Mouse (Mus musculus): ENCODE measurements around the gene Csk. TPM values are rescaled to one million over a fixed set of nuclear protein-coding genes. Genes with fewer than 3 reads are reported as not detected.
A peak's percentile ranks its signal among the peaks of the same experiment; 100 is the strongest.

The Csk gene
- polyA plus RNA-seq, 1 experiment: 42.4 TPM

- 55% methylated on average over 6 of the region's 6 CpGs for WGBS
- no peak overlapping the region for H3K4me3 ChIP-seq (ENCODE audit: insufficient read depth, low read depth, low read length)
- TF ChIP-seq POLR2A (IDR thresholded peaks at IDR 0.05; ENCODE audit: low read depth, low read length): no peak
- TF ChIP-seq CTCF (conservative IDR thresholded peaks at IDR 0.05; ENCODE audit: insufficient read depth, insufficient read length, low read depth, low read length): no peak
- no peak overlapping the region for H3K27ac ChIP-seq (ENCODE audit: insufficient read depth, low read depth, low read length)
- H3K27me3 ChIP-seq (replicated peaks; ENCODE audit: control insufficient read depth, insufficient read depth, low read length): no peaks in the 10 kb centered on the region
- no peaks in the 10 kb centered on the region; the same call in 1 of the 2 replicates for H3K4me1 ChIP-seq (ENCODE audit: control insufficient read depth, insufficient read depth, low read length)
- no peaks in the 10 kb centered on the region for H3K36me3 ChIP-seq (ENCODE audit: control insufficient read depth, insufficient read depth, low read length)
- no peak for DNase-seq
Observed at GRCm38 (mm10) chr9:57660501-57660900, 7.1 kb upstream of the Csk start.

GRCm38 (mm10) chr9:57659774-57660173 lies 6.3 kb upstream of the Csk start:
- no peak overlapping the region for H3K27ac ChIP-seq (ENCODE audit: insufficient read depth, low read depth, low read length)
- WGBS: 10% methylated on average over 4 of the region's 4 CpGs
- H3K36me3 ChIP-seq (ENCODE audit: control insufficient read depth, insufficient read depth, low read length): no peaks in the 10 kb centered on the region
- H3K4me1 ChIP-seq (ENCODE audit: control insufficient read depth, insufficient read depth, low read length): no peaks in the 10 kb centered on the region; the same call in 1 of the 2 replicates
- no peak overlapping the region for H3K4me3 ChIP-seq (ENCODE audit: insufficient read depth, low read depth, low read length)
- TF ChIP-seq POLR2A (IDR thresholded peaks at IDR 0.05; ENCODE audit: low read depth, low read length) (no peak), CTCF (conservative IDR thresholded peaks at IDR 0.05; ENCODE audit: insufficient read depth, insufficient read length, low read depth, low read length) (peak; percentile 98)
- DNase-seq: peak; percentile 89
- H3K27me3 ChIP-seq (replicated peaks; ENCODE audit: control insufficient read depth, insufficient read depth, low read length): no peaks in the 10 kb centered on the region

DNA sequence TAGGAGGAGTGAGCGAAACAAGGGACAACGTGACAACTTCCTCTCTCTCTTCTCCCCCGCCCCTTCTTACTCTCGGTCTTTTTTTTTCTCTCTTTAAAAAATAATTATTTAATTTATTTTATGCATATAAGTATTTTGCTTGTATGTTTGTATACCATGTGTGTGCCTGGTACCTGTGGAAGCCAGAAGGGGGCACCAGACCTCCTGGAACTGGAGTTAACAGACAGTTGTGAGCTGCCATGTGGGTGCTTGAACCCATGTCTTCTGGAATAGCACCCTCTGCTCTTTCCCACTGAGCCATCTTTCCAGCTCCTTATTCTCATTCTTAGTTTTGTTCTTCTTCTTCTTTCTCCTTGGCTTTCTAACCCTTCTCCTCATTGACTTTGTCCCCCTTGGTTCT lies 5.5 kb upstream of the Csk start:
- no peaks in the 10 kb centered on the region; the same call in 1 of the 2 replicates for H3K4me1 ChIP-seq (ENCODE audit: control insufficient read depth, insufficient read depth, low read length)
- WGBS: 79% methylated on average over 4 of the region's 4 CpGs
- no peaks in the 10 kb centered on the region for H3K27me3 ChIP-seq (replicated peaks; ENCODE audit: control insufficient read depth, insufficient read depth, low read length)
- DNase-seq: no peak
- no peak for TF ChIP-seq POLR2A (IDR thresholded peaks at IDR 0.05; ENCODE audit: low read depth, low read length)
- TF ChIP-seq CTCF (conservative IDR thresholded peaks at IDR 0.05; ENCODE audit: insufficient read depth, insufficient read length, low read depth, low read length): no peak
- H3K4me3 ChIP-seq (ENCODE audit: insufficient read depth, low read depth, low read length): no peak overlapping the region
- no peaks in the 10 kb centered on the region for H3K36me3 ChIP-seq (ENCODE audit: control insufficient read depth, insufficient read depth, low read length)
- no peak overlapping the region for H3K27ac ChIP-seq (ENCODE audit: insufficient read depth, low read depth, low read length)

DNA sequence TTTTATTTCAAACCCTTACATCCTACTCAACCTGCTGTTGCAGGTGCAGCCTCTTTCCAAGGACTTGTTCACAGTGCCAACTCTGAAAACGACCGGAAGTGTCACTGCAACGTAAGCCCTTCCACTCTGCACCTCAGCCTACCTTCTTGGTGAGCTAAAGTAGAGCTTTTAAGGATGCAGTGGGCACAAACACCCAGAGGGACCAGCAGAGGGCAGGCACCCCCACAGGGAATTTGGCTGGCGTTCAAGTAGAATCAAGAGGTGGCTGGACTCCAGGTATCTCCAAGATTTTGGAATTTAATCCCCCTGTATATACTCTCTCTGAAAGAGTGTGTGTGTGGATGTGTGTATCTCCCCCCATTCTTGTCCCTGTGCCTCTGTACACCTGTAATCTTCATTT lies 4.4 kb upstream of the Csk start:
- Histone ChIP-seq H3K36me3 (ENCODE audit: control insufficient read depth, insufficient read depth, low read length) (no peaks in the 10 kb centered on the region), H3K27ac (ENCODE audit: insufficient read depth, low read depth, low read length) (no peak overlapping the region), H3K4me3 (ENCODE audit: insufficient read depth, low read depth, low read length) (no peak overlapping the region), H3K4me1 (ENCODE audit: control insufficient read depth, insufficient read depth, low read length) (no peaks in the 10 kb centered on the region; the same call in 1 of the 2 replicates), H3K27me3 (replicated peaks; ENCODE audit: control insufficient read depth, insufficient read depth, low read length) (no peaks in the 10 kb centered on the region)
- no peak for DNase-seq
- no peak for TF ChIP-seq CTCF (conservative IDR thresholded peaks at IDR 0.05; ENCODE audit: insufficient read depth, insufficient read length, low read depth, low read length)
- no peak for TF ChIP-seq POLR2A (IDR thresholded peaks at IDR 0.05; ENCODE audit: low read depth, low read length)
- WGBS: 64% methylated on average over 4 of the region's 4 CpGs

DNA sequence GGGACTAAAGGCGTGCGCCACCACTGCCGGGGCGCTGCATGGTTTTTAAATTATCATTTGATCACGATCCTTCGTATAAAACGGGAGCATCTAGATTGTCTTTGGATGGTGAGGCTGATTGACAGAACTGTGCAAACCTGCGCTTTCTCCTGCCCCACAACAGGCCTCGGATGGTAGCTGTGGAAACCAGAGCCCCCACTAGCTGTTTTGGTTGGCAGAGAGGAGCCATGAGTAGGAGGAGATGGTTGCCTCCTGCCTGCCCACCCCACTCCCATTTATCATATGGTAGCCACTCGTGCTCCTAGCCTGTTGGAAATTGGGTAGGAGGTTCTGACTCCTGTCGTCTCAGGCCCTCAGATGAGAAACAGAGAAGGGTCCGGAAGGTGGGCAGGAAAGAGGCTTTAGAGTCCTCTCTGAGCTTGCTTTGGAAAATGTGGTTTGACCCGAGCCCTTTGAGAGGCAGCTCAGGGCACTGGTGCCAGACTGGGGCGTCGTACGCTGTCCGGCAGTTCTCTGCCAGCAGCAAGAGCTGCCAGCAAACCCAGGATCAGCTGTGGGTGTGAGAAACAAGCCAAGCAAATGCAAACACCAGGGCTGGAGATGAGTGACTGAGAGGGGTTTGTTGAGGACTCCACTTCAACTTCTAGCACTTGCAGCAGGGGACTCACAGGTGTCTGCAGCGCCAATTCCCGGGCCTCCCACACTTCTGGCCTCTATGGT lies 3.4 kb upstream of the Csk start:
- H3K27me3 ChIP-seq (replicated peaks; ENCODE audit: control insufficient read depth, insufficient read depth, low read length): no peaks in the 10 kb centered on the region
- H3K36me3 ChIP-seq (ENCODE audit: control insufficient read depth, insufficient read depth, low read length): no peaks in the 10 kb centered on the region
- no peak for DNase-seq
- no peaks in the 10 kb centered on the region; the same call in 1 of the 2 replicates for H3K4me1 ChIP-seq (ENCODE audit: control insufficient read depth, insufficient read depth, low read length)
- TF ChIP-seq CTCF (conservative IDR thresholded peaks at IDR 0.05; ENCODE audit: insufficient read depth, insufficient read length, low read depth, low read length) (no peak), POLR2A (IDR thresholded peaks at IDR 0.05; ENCODE audit: low read depth, low read length) (no peak)
- H3K4me3 ChIP-seq (ENCODE audit: insufficient read depth, low read depth, low read length): no peak overlapping the region
- no peak overlapping the region for H3K27ac ChIP-seq (ENCODE audit: insufficient read depth, low read depth, low read length)
- 85% methylated on average over 19 of the region's 19 CpGs for WGBS

- no peaks in the 10 kb centered on the region for H3K36me3 ChIP-seq (ENCODE audit: control insufficient read depth, insufficient read depth, low read length)
Observed at GRCm38 (mm10) chr9:57655749-57656148, 2.3 kb upstream of the Csk start.

DNA sequence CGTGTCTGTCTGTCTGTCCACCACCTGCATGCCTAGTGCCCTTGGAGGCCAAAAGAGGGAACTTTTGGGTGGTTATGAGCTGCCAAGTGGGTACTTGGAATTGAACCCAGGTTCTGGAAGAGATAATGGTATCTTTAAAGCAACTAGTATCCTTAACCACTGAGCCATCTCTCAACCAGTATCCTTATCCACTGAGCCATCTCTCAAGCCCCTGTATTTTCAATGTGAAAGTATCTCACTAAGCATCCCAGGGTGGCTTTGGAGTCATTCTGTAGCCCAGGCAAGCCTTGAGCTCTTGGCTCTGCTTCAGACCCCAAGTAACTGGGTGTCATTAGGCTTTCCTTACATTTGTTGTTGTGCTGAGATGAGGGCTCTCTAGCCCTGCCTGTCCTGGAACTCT lies 1.5 kb upstream of the Csk start:
- TF ChIP-seq CTCF (conservative IDR thresholded peaks at IDR 0.05; ENCODE audit: insufficient read depth, insufficient read length, low read depth, low read length): no peak
- TF ChIP-seq POLR2A (IDR thresholded peaks at IDR 0.05; ENCODE audit: low read depth, low read length): no peak
- 90% methylated on average over 1 of the region's 1 CpGs for WGBS
- Histone ChIP-seq H3K4me3 (ENCODE audit: insufficient read depth, low read depth, low read length) (no peak overlapping the region), H3K36me3 (ENCODE audit: control insufficient read depth, insufficient read depth, low read length) (no peaks in the 10 kb centered on the region), H3K27me3 (replicated peaks; ENCODE audit: control insufficient read depth, insufficient read depth, low read length) (no peaks in the 10 kb centered on the region), H3K27ac (ENCODE audit: insufficient read depth, low read depth, low read length) (no peak overlapping the region), H3K4me1 (ENCODE audit: control insufficient read depth, insufficient read depth, low read length) (no peaks in the 10 kb centered on the region; the same call in 1 of the 2 replicates)
- no peak for DNase-seq

More at GRCm38 (mm10) chr9:57655749-57656148, 2.3 kb upstream of the Csk start:
- no peak overlapping the region for H3K27ac ChIP-seq (ENCODE audit: insufficient read depth, low read depth, low read length)
- WGBS: 3% methylated on average over 11 of the region's 11 CpGs
- H3K27me3 ChIP-seq (replicated peaks; ENCODE audit: control insufficient read depth, insufficient read depth, low read length): no peaks in the 10 kb centered on the region
- TF ChIP-seq POLR2A (IDR thresholded peaks at IDR 0.05; ENCODE audit: low read depth, low read length): no peak
- peak; percentile 94 for TF ChIP-seq CTCF (conservative IDR thresholded peaks at IDR 0.05; ENCODE audit: insufficient read depth, insufficient read length, low read depth, low read length)
- peak; percentile 96 for DNase-seq
- no peaks in the 10 kb centered on the region; the same call in 1 of the 2 replicates for H3K4me1 ChIP-seq (ENCODE audit: control insufficient read depth, insufficient read depth, low read length)
- no peak overlapping the region for H3K4me3 ChIP-seq (ENCODE audit: insufficient read depth, low read depth, low read length)

All from kidney, adult 2 months (tissue).